Mouse (Mus musculus) testis, adult 2 months (tissue): ENCODE data around the gene Gpatch2. TPM values are rescaled to one million over a fixed set of nuclear protein-coding genes. Genes with fewer than 3 reads are reported as not detected.

Source experiments
- H3K27ac ChIP-seq: fragments of 200-500 bp; 2 replicates; pipeline ENCODE4 v1.5.1; 2012; ENCODE audit warnings: low read depth, low read length; ENCODE audit not compliant: control insufficient read depth, insufficient read depth
- H3K27me3 ChIP-seq: fragments of 200-500 bp; 2 replicates; pipeline ENCODE4 v1.6.1; 2012; ENCODE audit warnings: mild to moderate bottlenecking, low read length, moderate library complexity; ENCODE audit not compliant: control insufficient read depth, insufficient read depth
- H3K36me3 ChIP-seq: fragments of 200-500 bp; 2 replicates; pipeline ENCODE4 v1.6.1; 2012; ENCODE audit warnings: mild to moderate bottlenecking, low read length; ENCODE audit not compliant: control insufficient read depth, insufficient read depth
- H3K4me1 ChIP-seq: fragments of 200-500 bp; 2 replicates; pipeline ENCODE4 v1.6.1; 2012; ENCODE audit warnings: low read length; ENCODE audit not compliant: control insufficient read depth, insufficient read depth
- H3K4me3 ChIP-seq: fragments of 200-500 bp; 2 replicates; pipeline ENCODE4 v1.5.1; 2012; ENCODE audit warnings: low read depth, mild to moderate bottlenecking, low read length, moderate library complexity, mixed read lengths; ENCODE audit not compliant: control insufficient read depth
- CTCF ChIP-seq: fragments of 200-500 bp; IDR thresholded peaks from 2 replicates; pipeline ENCODE4 v1.5.1; 2012; ENCODE audit warnings: low read depth, mild to moderate bottlenecking, inconsistent platforms, low read length, moderate library complexity; ENCODE audit not compliant: control insufficient read depth, insufficient read depth, insufficient replicate concordance
- POLR2A ChIP-seq: fragments of 200-500 bp; IDR thresholded peaks from 2 replicates; pipeline ENCODE4 v1.6.1; 2012; ENCODE audit warnings: low read depth, mild to moderate bottlenecking, inconsistent platforms, low read length, moderate library complexity; ENCODE audit not compliant: control insufficient read depth
- polyA plus RNA-seq: library from polyadenylated mRNA; depleted of rRNA; stranded (reverse); fragments of >200 nt; gene quantifications from 2 replicates; pipeline ENCODE4 v1.2.3, GENCODE M21; 2012

Gpatch2 gene
- polyA plus RNA-seq, 1 experiment = 31.9 TPM

DNA sequence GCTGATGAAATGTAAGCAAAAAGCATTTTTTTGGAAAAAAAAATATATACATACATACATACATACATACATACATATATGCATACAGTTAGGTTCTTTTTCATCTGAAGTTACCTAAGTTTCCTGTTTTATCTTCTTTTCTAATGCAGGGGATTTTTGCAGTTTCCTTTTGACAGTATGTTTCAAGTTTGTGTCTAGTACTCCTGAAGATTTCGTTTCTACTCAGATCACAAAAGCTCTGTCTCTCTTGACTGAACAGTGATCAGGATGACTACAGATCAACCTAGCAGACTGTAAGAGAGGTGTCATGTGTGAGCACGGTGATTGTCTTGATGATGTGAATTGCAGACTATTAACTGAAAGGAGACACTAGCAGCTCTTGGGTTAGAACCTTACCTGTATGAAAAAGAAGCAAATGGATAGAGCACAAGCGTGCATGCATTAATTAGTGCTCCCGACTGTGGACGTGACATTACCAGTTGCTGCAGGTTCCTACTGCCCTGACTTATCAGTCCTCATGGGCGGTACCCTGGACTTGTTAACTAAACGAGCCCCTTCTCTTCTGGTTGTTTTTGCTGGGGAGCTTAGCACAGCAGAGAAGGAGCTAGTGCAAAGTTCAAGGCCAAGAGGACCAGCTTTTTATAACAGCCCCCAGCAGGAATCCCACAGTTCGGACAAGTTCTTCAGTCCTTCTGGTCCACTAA lies 107.3 kb downstream of the Gpatch2 start:
- Histone ChIP-seq H3K4me1 (no peaks in the 10 kb centered on the region), H3K27me3 (no peaks in the 10 kb centered on the region), H3K36me3 (no peaks in the 10 kb centered on the region), H3K27ac (no peak overlapping the region), H3K4me3 (no peak overlapping the region)
- TF ChIP-seq POLR2A (no peak), CTCF (no peak)

DNA sequence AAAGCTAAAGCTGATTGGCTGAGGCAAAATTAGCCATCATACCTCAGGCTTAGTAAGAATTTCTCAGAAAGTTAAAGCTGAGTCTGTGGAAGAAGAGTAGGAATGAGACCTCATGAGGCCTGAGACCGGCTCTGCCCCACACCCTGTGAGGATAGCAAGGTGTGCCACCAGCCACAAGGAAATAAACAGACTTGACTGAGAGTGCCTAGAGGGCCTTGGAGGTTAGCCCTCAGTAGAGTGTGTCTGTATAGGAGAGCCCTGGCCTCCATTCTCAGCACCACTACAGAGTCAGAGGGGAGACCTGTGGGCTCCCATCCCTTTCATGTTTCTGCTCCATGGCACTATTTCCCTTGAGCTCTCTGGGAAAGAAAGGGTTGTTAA lies 107.9 kb downstream of the Gpatch2 start:
- TF ChIP-seq CTCF (no peak), POLR2A (no peak)
- Histone ChIP-seq H3K27me3 (no peaks in the 10 kb centered on the region), H3K27ac (no peak overlapping the region), H3K4me1 (no peaks in the 10 kb centered on the region), H3K36me3 (no peaks in the 10 kb centered on the region), H3K4me3 (no peak overlapping the region)

DNA sequence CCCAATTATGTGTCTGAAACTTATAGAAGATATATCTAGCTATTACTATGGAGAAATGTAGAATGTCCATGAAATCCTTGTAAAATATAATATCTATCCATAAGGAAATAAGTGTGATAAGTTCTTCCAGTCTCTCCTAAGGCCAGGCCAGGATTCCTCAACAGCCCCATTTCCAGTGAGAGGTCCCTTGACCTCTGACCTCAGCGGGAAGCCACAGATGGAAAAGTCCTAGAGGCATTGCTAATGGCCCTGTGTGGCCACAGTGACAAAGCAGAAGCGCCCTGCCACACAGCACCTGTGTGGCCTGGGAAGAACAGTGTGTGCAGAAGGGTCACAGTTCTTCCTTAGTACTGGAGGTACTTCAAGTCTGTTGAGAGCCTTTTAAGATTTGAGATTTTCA lies 127.2 kb downstream of the Gpatch2 start:
- H3K4me1 ChIP-seq = no peaks in the 10 kb centered on the region
- H3K36me3 ChIP-seq = no peaks in the 10 kb centered on the region
- no peak overlapping the region for H3K27ac ChIP-seq
- H3K4me3 ChIP-seq = no peak overlapping the region
- TF ChIP-seq POLR2A (no peak), CTCF (no peak)
- no peaks in the 10 kb centered on the region for H3K27me3 ChIP-seq

DNA sequence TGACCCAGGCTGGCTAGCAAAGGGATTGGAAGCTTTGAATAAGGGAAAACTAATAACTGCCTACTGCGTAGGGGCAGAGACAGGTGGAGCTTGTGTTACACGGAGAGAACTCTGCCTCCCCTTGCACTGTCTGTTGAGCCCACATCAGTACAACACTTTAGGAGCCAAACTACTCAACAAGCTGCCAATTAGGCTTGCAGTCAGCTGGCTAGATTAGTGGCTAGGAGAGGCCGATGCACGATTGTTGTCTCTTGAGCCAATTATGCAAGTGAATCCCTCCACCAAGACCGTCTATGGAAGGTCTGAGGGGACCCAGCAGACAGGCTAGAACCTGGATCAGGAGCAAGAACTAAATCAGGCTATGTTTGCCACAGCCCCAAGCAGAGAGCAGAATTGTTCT lies 129.8 kb downstream of the Gpatch2 start:
- no peak overlapping the region for H3K27ac ChIP-seq
- TF ChIP-seq CTCF (no peak), POLR2A (no peak)

DNA sequence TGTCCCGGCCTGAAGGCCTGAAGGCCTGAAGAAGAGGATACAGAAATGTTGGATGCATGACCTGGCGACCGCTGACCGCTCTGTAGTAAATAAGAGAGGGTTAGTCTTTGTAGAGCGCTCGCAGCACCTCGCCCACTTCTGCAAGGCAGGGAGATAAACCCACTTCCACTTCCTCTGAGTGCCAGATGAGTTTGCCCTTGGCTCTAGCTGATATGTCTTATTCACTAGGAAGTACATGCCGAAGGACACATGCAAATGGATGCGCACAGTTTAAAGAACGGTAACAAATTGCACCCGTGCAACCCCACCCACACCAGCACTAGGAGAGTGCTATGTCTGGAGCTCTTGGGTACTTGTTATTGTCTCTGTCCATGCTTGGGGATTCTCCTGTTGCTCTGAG lies 131.6 kb downstream of the Gpatch2 start:
- no peaks in the 10 kb centered on the region for H3K27me3 ChIP-seq
- no peak overlapping the region for H3K4me3 ChIP-seq
- H3K36me3 ChIP-seq = no peaks in the 10 kb centered on the region; the same call in 1 of the 2 replicates
- no peaks in the 10 kb centered on the region for H3K4me1 ChIP-seq
- no peak for TF ChIP-seq POLR2A
- no peak for TF ChIP-seq CTCF
- no peak overlapping the region for H3K27ac ChIP-seq

More for the DNA sequence above, 129.8 kb downstream of the Gpatch2 start:
- H3K4me3 ChIP-seq = no peak overlapping the region
- H3K4me1 ChIP-seq = no peaks in the 10 kb centered on the region
- no peaks in the 10 kb centered on the region; the same call in 1 of the 2 replicates for H3K36me3 ChIP-seq
- no peaks in the 10 kb centered on the region for H3K27me3 ChIP-seq

DNA sequence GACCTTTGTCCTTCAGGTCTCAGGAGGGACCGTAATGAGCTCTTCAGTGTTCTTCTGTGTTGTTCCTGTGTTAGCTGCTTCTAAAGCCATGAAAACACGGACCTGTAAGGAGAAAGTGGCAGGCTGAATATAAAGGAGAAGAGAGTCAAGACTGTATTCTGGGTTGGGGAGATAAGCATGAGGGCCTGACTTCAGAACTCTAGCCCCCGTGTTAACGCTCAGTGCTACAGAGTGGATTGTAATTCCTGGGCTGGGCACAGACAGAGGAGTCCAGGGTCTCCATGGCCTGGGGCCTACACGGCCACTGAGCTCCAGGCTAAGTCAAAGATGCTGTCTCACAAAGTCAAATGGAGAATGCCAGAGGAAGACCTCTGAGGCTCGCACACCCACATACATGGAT lies 132.3 kb downstream of the Gpatch2 start:
- Histone ChIP-seq H3K27me3 (no peaks in the 10 kb centered on the region), H3K4me1 (no peaks in the 10 kb centered on the region), H3K27ac (no peak overlapping the region), H3K4me3 (no peak overlapping the region), H3K36me3 (no peaks in the 10 kb centered on the region; the same call in 1 of the 2 replicates)
- TF ChIP-seq POLR2A = no peak
- no peak for TF ChIP-seq CTCF

DNA sequence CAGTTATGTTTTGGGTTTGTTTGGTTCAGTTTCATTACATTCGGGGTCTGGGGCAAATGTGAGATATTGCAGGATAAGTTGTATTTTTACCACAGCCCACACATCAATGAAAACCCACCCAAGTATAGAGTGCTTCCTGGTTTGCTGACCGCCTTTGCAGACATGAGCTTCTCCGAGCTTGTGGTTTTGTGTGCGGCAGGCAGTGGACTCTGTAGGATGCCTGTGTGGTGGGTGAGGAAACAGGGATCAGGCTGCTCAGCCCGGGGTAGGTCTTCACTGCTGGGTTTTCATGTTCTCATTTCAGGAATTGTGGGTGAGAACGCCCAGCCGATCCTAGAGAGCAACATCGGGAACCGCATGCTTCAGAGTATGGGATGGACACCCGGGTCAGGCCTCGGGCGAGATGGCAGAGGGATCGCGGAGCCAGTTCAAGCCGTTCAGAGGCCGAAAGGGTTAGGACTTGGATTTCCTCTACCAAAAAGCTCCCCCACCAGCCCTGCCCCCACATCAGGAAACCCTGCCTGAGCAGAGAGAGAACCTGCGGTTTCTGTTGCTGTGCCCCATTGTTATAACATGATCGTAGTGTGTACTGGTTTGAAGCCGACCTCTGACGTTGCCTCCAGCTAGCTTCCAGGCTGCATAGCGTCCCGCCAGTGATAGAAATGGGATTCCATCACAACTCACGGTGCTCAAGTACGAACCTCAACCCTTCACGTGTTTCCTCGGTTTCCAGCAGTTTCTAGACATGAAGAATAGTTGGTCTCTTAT lies 132.9 kb downstream of the Gpatch2 start:
- Histone ChIP-seq H3K4me3 (no peak overlapping the region), H3K27ac (no peak overlapping the region), H3K27me3 (no peaks in the 10 kb centered on the region), H3K36me3 (no peaks in the 10 kb centered on the region; the same call in 1 of the 2 replicates), H3K4me1 (no peaks in the 10 kb centered on the region)
- no peak for TF ChIP-seq CTCF
- no peak for TF ChIP-seq POLR2A
